Mouse (Mus musculus): ENCODE measurements around the gene Fance.
"Not testable (repeated sequence)": the region's sequence is repeated elsewhere in the genome, so short reads cannot be mapped to it uniquely, and the experiment has no call there.

Fance gene

DNA sequence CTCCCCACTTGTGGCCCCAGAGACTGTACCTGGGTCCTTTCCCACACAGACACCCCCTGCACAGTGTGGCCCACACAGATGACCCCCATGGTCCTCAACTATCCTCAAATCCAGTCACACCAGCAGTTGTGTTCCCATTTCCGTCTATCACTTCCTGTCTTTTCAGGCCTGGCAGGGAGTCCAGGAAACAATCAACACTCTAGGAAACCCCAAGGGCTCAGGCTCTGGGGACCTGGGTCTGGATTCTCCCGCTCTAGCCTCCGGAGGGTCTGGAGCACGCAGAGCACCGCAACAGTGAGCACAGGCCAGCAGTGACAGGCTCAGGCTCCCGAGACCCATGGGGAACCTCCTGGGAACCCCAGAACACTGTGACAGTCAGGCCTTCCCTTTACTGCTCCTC lies 34.9 kb downstream of the Fance start:
- in situ Hi-C loops (cut with MboI, MseI), result no loop called here

DNA sequence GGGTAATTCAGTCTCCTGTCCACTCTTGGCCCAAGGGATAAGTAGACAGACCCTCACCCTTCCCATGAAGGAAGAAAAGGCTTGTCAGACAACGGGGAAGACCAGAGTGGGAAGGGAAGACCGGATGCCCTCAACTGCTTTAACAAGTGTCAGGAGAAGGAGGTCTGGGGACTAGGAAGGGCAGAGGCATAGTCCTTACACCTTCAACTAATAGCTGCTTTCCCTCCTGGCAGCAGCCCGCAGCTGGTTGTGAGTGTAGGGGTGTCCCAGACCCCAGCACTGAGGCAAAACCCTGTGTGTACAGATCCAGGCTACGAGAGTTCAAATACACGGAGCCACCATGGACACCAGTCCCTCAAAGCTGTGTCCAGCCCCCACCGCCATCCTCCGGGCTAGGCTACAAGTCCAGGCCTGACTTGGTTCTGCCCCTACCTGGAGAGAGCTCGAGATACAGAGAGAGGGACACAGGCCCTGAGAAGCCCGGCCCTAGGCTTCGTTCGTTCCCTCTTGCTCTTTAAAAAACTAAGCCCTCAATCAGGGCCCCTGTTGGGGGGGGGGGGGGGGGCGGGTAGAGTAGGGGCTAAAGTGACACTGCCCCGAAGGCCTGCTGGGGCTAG lies 36.1 kb downstream of the Fance start:
- in situ Hi-C loops (cut with MboI, MseI), result no loop called here

DNA sequence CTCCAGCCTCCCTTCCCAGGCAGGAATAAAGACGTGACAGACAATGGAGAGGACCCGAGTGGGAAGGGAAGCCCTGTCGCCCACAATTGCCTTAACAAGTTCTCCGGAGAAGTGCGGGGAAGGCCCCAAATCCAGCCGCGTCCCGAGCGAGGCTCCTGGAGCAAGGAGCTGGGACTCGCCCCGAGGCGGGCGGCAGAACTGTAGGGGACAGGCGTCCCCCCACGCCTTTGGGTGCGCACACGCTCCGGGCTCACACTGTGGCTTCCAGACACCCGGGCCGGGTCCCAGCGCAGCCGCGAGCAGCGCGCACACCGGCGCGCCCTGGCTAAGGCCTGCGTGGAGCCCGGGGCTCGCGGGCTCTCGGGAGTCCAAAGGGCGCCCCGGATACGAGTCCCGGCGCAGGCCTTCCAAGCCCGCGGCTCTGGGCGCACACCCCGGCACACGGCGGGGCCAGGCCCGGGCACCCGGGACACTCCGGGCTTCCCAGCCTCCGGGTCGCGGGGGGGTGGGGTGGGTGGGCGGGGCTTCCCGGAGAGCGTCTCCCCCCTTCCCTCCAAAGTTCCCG lies 36.7 kb downstream of the Fance start:
- in situ Hi-C loops (cut with MboI, MseI), result no loop called here

DNA sequence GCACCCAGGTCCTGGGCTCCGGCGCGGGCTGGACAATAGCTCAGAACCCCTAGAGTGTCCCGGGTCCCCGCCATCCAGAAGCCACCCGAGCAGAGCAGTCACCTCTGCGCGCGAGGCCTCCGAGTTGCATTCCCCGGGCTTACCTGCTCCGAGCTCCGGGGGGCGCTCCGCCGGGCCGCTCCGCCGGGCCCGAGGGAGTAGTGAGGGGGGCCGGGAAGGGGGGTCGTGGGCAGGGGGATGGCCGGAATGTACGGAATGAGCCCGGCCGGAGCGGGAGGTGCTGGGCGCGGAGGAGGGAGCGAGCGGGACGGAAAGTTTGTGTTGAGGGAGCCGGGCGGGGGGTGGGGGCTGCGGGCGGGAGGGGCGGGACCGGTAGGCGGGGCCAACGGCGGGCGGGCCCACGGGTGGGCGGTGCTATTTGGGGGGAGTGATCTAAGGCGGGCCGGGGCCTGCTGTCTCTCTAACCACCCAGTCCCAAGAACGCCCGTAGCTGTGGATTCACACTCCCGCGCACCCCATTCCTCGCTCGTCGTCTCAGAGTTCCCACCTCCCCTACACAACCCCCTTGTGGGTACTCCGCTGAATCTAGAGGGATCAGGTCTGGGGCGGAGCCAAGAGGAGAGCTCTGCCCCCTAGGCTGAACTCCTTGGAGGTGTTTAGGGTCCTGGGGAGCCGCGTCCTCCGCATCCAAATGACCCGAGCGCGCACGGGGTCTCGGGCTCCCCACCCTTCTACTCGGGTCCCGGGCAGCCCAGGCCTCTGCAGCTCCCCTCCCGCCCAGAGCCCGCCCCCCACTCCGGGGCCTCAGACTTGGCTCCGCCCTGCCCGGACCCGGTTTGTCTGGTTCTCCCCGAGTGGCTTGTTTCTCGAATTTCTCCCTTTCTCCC lies 37.4 kb downstream of the Fance start, which contains the start of gene Tead3:
Gene Tead3, minus strand, starts transcription at position 352 of the 887 bp plus-strand sequence.
- in situ Hi-C loops (cut with MboI, MseI), result no loop called here

DNA sequence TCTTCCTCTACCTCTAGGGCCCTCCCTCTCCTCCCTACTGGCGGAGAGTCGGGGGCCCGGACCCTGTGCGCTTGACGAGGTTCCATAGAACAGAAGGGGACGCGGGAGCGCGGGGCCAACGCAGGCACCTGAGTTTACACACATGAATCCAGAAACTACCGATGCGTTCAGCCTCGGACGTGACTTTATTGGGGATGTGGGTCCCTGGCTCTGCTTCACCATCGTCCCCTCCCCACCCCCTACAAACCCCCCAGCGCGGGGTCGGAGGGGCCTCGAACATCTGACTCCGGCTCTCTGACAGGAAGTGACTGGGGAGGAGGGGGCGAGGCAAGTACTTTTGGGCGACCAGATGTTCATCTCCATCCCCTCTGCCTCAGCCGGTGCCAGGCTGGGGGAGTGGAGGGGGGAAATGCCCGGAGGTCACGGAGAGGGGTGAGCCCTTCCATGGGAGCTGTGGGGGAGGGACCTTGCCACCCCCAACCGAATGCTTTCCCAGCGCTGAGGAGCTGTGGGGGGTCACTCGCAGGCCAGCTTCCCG lies 38.1 kb downstream of the Fance start:
- in situ Hi-C loops (cut with MboI, MseI), result no loop called here

DNA sequence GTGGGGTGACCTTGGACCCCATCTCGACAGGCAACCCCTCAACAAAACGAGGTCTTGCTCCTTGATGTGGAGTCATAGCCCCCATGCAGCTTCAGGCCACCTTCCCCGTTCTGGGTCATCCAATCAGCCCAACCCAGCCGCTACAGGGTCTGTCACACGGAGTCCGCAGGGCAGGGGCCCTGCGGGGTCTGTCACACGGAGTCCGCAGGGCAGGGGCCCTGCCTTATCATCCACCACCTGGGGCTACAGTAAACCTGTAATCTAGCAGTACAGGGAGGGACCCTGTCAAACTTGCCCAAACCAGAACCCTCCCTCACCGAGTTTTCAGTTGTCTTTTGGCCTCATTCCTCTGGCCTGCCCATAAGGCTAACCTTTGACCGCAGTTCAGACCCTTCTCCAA lies 38.7 kb downstream of the Fance start:
- in situ Hi-C loops (cut with MboI, MseI), result no loop called here

DNA sequence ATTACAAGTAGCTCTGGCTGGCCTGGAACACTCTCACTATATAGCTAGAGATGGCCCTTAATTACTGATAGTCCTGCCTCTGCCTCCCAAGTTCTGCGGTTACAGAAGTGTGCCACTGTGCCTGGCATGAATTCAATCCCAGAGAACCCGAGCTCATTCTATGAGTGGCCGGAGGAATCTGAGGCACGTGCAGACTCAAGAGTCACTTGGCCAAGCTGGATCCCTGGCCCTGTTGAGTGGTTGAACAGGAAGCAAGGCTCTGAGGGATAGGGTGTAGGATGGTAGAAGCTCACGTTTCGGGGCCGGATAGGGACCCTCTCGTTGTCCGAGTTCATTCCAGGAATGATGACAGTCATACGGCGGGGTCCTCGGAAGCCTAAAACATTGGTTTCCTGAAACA lies 42.6 kb downstream of the Fance start:
- in situ Hi-C loops (cut with MboI, MseI), result no loop called here

DNA sequence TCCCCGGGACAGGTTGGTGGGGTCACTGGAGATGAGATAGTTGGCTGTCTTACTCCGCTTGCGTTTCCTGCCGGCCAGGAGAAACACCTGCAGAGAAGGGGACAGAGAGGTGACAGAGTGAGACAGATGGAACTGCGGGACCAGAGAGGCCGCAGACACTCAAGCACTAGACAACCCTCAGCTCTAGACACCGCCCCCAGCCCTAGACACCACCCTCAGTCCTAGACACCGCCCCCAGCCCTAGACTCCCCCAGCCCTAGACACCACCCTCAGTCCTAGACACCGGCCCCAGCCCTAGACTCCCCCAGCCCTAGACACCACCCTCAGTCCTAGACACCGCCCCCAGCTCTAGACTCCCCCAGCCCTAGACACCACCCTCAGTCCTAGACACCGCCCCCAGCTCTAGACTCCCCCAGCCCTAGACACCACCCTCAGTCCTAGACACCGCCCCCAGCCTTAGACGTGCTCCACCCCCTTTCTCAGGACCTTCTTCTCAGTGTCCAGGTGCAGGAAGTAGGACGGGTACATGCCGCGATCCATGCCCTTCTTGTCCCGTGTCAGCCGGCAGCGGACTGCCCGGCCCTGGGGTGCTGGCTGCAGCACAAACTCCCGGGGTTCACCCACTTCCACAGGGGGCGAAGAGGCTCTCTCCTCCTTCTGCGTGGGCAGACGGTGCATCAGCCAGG lies 45.4 kb downstream of the Fance start:
- in situ Hi-C loops (cut with MboI, MseI), result not testable (repeated sequence)

DNA sequence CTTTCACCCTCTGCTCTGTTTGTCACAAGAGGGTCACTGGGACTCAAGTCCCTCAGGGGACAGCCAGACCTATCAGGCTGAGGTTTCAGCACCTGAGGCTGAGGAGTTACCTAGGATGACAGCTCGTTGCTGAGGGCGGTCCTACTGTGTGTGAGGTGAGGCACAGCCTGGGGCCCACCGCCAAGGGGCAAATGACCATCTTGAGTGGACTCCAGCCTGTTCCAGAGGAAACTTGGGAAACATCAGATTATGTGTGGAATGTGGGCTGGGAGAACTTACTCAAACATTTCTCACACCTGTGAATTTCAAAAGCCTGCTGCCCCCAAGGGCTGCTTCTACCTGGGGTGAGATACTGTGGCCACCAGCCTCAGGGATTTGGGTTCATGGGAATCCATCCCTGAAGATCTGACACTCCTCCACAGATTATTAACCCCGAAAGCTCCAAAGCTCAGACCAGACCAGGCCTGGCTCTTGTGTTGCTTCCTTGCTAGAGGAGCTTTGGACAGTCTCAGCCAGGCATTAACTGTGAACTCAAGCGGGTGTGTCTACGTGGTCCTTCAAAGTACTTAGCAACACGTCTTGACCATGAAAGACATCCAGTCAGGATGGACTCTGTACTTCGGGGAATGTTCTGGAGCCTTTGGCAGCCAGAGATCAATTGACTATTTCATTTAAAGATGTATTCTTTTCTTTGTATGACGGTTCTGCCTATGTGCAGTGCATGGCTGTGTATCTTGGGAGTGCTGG lies 47.4 kb downstream of the Fance start:
- in situ Hi-C loops (cut with MboI, MseI), result no loop called here

DNA sequence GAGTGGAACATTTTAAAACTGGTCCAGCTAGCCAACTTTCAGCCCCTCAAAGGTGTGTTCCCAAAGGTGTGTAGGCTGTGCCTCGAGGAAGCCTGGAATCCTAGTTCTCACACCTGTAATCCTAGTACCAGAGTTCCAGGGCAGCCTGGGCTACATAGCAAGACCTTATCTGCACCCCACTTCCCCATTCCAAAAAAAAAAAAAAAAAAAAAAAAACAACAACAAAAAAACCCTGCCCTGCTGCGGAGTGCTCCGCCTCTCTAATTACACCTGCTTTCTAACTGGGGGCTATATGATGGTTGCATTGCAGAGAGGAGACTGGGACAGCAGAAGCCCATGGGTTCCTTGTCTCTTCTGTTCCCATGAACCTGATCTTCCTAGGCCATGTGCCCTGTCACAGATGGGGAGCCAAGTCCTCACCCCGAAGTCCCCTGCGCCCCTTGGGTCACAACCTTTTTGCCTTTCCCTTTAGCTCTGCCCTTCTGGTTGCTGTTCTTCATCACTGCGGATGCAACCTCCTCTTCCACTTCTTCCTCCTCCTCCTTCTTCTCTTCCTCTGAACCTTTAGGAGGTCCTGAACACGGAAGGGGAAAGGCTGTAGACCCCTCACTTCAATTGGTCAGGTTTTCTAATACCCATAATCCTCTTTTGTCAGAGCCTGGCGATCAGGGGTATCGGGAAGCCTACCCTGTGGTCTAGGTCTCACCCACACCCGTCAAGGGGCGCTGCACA lies 48.8 kb downstream of the Fance start:
- in situ Hi-C loops (cut with MboI, MseI), result no loop called here

DNA sequence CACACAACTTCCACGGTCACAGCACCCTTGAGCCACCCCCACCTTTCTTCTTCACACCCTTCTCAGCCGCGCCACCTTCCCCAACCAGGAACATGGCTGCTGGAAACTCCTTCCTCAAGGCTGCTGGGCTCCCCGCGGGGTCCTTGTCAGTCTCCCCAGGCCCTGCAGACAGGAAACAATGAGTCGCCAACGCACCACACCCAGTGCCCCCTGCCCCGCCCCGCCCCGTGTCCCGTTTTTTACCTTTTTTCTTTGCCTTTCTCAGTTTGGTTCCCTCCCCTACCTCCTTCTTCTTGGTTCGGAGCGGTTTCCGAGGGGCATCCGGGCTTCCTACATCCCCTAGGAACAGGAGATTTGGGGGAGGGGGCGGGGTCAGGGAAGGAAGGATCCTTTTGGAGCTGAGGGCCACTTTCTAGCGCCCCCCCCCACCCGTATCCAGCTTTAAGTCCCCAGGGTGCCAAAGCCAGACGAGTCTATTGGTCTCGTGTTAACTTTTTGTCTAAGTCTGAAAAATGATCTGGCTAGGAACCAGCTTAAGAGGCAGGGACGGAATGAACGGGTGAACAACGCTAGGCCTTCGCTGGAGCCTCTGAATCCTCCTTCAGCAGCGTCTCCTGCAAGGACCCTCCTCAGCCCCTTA lies 49.5 kb downstream of the Fance start:
- in situ Hi-C loops (cut with MboI, MseI), result no loop called here

DNA sequence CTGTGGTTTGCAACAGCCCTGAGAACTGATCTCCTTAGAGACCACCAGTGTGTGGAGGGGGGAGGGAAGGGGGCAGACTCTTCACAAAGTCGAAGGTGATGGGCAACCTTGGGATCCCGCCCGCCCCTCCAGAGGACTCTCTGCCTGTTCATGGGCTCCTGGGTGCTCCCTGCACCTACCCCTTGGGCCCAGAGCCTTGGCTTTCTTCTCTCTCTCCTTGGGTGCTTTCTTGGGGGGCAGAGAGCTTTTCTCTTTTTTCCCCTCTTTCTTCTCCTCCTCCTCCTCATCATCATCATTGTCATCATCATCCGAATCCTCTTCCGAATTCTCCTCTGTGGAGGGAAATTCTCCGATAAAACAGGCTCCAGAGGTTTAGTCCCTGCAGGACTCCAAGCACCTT lies 50.2 kb downstream of the Fance start:
- in situ Hi-C loops (cut with MboI, MseI), result no loop called here

DNA sequence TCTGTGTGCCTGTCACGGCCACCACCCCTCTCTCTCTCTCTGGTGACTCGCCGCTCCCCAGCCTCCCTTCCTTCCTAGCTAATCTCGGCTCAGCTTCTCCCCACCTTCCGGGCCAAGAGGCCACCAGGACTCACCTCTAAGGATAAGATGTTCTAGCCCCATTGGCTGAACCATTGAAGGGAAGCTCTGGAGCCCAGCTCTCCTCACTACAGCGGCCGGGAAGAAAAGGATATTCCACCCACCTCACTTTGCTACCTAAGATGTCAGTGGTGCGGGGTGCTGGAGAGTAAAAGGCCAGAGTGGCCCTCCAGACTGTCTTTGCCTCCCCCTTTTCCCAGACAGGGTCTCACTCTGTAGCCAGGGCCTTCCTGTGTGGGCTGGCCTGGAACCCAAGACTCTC lies 51.8 kb downstream of the Fance start, which contains the start of gene Tulp1:
Gene Tulp1, minus strand, starts transcription at position 101 of the 400 bp plus-strand sequence.
- in situ Hi-C loops (cut with MboI, MseI), result no loop called here

DNA sequence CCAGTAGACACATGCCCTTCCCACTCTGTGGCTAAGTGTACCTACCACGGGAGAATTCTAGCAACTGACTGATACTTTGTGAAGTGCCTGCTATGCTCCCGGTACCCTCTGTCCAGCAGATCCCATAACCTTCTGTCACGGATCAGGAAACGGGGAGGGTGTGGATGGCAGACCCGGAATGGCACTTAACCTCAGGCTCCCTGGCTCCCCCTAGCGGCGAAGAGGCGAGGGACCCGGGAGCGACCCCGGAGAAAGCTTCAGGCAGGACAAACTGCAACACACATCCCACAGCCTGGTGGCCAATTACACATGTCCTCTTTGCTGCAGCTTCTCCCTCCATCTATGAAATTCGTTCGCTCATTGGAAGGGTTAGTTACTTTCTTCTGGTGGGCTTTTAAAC lies 55.1 kb downstream of the Fance start:
- in situ Hi-C loops (cut with MboI, MseI), result no loop called here

DNA sequence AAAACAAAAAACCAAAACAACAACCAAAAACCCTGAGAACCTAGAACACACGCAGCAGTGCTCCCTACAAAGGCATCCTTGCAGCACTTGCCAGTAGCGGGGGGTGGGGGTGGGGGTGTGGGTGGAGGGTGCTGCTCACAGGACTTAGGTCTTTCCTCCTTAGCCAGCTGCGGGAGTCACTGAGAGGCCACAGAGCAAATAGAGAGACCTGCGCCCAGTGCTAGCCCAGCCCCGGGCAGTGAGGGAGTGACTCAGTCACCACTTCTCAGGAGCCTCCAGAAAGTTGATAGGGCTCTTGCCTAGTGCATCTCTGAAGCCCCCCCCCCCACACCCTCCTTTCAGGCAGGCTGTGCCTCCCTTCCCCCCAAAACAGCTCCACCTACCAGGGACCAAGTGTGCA lies 55.7 kb downstream of the Fance start:
- in situ Hi-C loops (cut with MboI, MseI), result no loop called here

DNA sequence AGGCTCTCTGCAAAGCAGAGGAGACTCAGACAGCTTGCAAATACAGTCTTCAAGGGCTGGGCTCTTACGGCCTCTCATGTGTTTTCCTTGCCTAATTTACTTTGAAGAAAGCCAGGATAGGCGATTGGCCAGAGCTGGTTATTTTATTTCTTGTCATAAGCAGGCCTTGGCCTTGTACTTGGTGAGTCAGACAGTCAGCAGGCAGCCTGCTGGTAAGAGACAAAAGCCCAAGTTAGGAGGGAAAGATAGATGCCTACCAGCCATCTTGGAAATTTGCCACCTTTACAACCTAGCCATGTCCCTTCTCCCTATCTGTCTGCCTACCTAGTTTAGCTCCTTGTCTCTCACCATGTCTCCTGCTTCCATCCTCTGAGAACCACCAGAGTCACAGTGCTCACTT lies 58.0 kb downstream of the Fance start:
- in situ Hi-C loops (cut with MboI, MseI), result no loop called here

DNA sequence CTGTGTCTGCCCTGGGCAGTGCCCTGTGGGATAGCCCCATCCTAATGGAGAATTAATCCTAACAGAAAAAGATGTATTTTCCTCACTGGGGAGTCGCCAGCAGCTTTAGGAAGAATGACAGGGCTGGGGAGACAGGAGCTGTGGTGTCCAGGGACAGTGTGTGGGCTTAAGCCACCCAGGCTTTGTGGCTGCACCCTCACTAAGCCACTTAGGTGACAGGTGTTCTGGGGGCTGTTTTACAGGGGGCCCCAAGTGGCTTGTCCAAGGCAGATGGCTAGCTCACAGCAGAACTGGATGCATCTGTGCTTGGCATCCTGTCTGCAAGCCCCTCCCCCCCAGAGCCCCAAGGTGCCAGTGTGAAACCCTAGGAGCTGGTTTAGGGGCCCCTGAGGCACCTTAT lies 58.6 kb downstream of the Fance start:
- in situ Hi-C loops (cut with MboI, MseI), result no loop called here

DNA sequence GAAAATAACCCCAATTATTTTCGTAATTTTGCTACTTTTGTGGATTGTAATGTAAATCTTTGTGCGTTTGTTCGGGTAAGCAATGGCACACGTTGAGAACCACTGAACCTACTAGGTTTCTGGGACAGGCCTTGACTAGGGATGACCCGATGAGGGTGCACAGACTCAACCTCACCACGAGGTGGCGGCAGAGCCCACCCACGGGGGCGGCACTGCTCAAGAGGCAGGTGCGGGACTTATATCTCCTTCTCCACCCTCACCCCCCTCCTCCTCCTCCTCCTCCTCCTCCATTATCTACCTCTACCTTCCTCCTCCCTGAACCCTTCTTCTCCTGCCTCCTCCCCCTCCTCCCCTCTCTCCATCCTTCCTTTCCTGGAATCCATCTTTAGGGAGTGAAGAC lies 60.5 kb downstream of the Fance start:
- in situ Hi-C loops (cut with MboI, MseI), result no loop called here

DNA sequence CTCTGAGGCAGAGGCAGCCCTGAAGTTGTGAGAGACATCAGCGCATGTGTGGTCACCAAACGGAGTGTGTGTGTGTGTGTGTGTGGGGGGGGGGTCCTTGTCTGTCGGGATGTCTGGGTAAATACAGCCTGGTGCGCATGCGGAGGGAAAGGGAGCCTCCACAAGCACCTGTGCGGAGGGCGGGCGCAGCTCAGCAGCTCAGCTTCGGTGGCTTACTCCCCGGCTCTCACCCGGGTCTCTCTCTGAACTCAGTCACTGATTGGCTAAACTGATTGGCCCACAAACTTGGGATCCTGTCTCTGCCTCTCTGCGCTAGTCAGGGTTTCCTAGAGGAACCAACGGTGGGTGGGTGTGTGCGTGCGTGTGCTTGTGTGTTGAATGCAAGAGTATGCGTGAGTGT lies 61.2 kb downstream of the Fance start:
- in situ Hi-C loops (cut with MboI, MseI), result no loop called here

DNA sequence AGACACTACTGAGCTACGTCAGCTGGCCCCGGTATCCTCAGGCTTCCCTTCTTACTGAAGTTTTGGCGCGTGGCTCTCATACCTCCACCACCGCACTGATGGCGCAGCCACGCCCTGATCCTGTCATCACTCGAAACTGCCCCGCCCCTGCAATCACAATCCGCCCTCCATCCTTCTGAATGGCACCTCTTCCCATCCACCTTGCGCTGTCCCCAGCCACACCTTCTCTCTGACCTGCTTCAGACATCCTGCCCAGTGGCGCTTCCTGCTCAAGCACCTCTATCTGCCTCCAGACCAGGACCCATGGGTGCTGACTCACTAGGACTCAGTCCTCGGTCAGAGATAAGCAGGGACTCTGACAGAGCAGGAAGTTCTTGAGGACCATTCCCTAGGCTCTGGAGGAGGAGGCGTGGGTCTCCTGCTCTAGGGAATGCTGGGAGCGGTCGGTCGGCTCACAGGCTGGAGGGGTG lies 62.3 kb downstream of the Fance start:
- in situ Hi-C loops (cut with MboI, MseI), result no loop called here
